ENCODE assay signal across 7 mouse cellular contexts in genomic region chr14:57656519-57656918, GRCm38 (mm10). TPM values are rescaled to one million over a fixed set of nuclear protein-coding genes. Genes with fewer than 3 reads are reported as not detected.
A peak's percentile ranks its signal among the peaks of the same experiment; 100 is the strongest.
DNase-seq lines count a peak whose midpoint lies in the region; ATAC-seq and TF ChIP-seq lines count a peak whose summit lies in the region.
"Not testable (repeated sequence)": the region's sequence is repeated elsewhere in the genome, so short reads cannot be mapped to it uniquely, and the experiment has no call there.

No protein-coding gene starts in this region.

- not testable (repeated sequence) for TF ChIP-seq EP300 in liver, embryonic 14.5 days (IDR thresholded peaks at IDR 0.05; ENCODE audit: low read depth)

- H3K4me1 ChIP-seq in liver, embryonic 14.5 days (replicated peaks; ENCODE audit: control insufficient read depth in 2 of 2, insufficient read depth in 2 of 2, low read length in 1 of 2), result not testable (repeated sequence)

- ATAC-seq in liver, embryonic 14.5 days (ENCODE audit: insufficient read depth), result peak; percentile 74; the same call in 1 of the 2 replicates
- peak; percentile 60 for ATAC-seq in megakaryocyte progenitor cell, adult 5-6 weeks (replicated peaks; ENCODE audit: poor library complexity)

- not testable (repeated sequence) for H3K4me3 ChIP-seq in liver, embryonic 14.5 days (ENCODE audit: insufficient read depth in 1 of 2, low read depth in 2 of 2, low read length in 2 of 2)

- not testable (repeated sequence) for H3K27ac ChIP-seq in liver, embryonic 14.5 days

- not testable (repeated sequence) for H3K9me3 ChIP-seq in liver, embryonic 14.5 days (ENCODE audit: control insufficient read depth, low read length)

- 88% methylated on average over 3 of the region's 3 CpGs for WGBS in liver, embryonic 14.5 days (ENCODE audit: insufficient replicate concordance)

- DNase-seq in ES-CJ7 (ENCODE audit: low read depth, low spot score) (peak; percentile 80), ZHBTc4 (ENCODE audit: low read depth, low spot score) (peak; percentile 85)
- DNase-seq in c-Kit-positive CD71-positive TER-119-positive erythroid progenitor cells, embryonic 14.5 days (ENCODE audit: low spot score), result peak; percentile 37
- DNase-seq in induced T-regulatory cell, adult 2 months (ENCODE audit: low read depth), result peak; percentile 34
- peak in 2 of 3 experiments; percentile 15 to 44 for DNase-seq in liver, embryonic 14.5 days (ENCODE audit: low read depth in 3 of 3, low spot score in 3 of 3)
- DNase-seq in retina, postnatal 1 day, result peak; percentile 45

- H3K36me3 ChIP-seq in liver, embryonic 14.5 days (replicated peaks; ENCODE audit: control insufficient read depth, insufficient read depth, low read depth), result not testable (repeated sequence)

- not testable (repeated sequence) for H3K4me2 ChIP-seq in liver, embryonic 14.5 days (ENCODE audit: low read depth)

- not testable (repeated sequence) for H3K9ac ChIP-seq in liver, embryonic 14.5 days (replicated peaks)

- not testable (repeated sequence) for H3K27me3 ChIP-seq in liver, embryonic 14.5 days (ENCODE audit: control insufficient read depth, insufficient read depth, low read length)

- TF ChIP-seq CTCF in liver, embryonic 14.5 days (IDR thresholded peaks at IDR 0.05; ENCODE audit: low read depth), result not testable (repeated sequence)

RNA-seq across cellular contexts. Expression of gene Xpo4, which starts 8.7 kb away (rescaled TPM):
- polyA plus RNA-seq in liver, embryonic 14.5 days (2012; rRNA removed), result 5.1 and 6.8 TPM in 2 replicates
- 14.5 and 17.5 TPM in 2 replicates for polyA plus RNA-seq in liver, embryonic 14.5 days (2014; fragmentation: Nextera tagmentation; extraction: Ambion mirVana)
- total RNA-seq in megakaryocyte progenitor cell, adult 5-6 weeks (2015), result 37.2 and 38.5 TPM in 2 replicates
- 31.2 and 43.2 TPM in 2 replicates for total RNA-seq in megakaryocyte progenitor cell, adult 5-6 weeks (2017)

Comparison
In these comparisons a context has a peak if more than half of its experiments do, and no peak if none do; other contexts are left out.
1. DNase-seq: peak in every context shown above with its lines; median percentile 85 in ZHBTc4; 80 in ES-CJ7; 45 in retina, postnatal 1 day; 37 in c-Kit-positive CD71-positive TER-119-positive erythroid progenitor cells, embryonic 14.5 days; 34 in induced T-regulatory cell, adult 2 months; 30 in liver, embryonic 14.5 days.